Mouse (Mus musculus): ENCODE results near the gene D6Wsu163e. TPM values are rescaled to one million over a fixed set of nuclear protein-coding genes. Genes with fewer than 3 reads are reported as not detected.
A peak's percentile ranks its signal among the peaks of the same experiment; 100 is the strongest.

D6Wsu163e gene
- polyA plus RNA-seq (2012; ENCODE audit: insufficient read depth, low replicate concordance) = 1.0 TPM in 1 of 2 replicates, not detected in the other

DNA sequence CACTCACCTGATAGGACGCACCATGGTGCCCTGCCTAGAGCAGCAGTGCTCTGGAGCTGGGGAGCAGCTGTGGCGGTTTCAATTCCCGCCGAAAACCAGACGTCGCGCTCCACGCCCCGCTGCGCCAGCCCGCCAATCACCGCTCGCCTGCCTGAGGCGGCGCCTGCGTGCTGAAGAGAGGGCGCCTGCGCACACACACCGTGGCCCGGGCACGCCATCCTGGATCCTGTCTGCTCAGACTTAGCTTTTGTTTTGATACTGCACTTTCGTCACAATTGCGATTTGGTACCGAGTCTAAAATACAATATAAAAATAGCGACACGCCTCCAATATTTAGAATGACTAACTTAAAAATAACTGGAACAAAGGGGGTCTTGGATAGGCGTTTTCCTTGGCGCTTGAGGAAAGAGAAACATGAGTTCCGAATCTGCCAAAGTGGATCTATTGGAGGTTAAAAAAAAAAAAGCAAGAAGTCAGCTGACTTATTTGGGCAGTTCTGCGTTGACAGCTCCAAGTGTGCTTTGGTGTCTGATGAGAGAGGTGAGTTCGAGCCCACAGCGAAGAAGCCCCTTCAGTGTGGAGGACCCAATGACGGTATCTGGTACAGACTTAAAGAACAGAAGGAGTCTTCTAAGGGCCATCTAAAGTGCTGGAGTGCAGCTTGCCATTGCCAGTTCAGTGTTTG is at the start of gene D6Wsu163e, which contains the start of gene Rad51ap1:
TSS of gene D6Wsu163e (plus strand) at position 476 of the 685 bp plus-strand sequence.
TSS of gene Rad51ap1 (minus strand) at position 101 of the 685 bp plus-strand sequence.
- H3K4me1 ChIP-seq = peaks cover 44% of the 10 kb centered on the region
- no peaks in the 10 kb centered on the region for H3K27me3 ChIP-seq (replicated peaks)
- H3K4me3 ChIP-seq (replicated peaks) = peak within 1 kb of the TSS; percentile 92
- H3K36me3 ChIP-seq (replicated peaks; ENCODE audit: low read length) = peaks cover 42% of the 10 kb centered on the region
- TF ChIP-seq GATA1 (IDR thresholded peaks at IDR 0.05; ENCODE audit: borderline replicate concordance, low read length) (no peak), FLI1 (IDR thresholded peaks at IDR 0.05; ENCODE audit: low read length) (no peak)
- no peaks in the 10 kb centered on the region for H3K9me3 ChIP-seq

DNA sequence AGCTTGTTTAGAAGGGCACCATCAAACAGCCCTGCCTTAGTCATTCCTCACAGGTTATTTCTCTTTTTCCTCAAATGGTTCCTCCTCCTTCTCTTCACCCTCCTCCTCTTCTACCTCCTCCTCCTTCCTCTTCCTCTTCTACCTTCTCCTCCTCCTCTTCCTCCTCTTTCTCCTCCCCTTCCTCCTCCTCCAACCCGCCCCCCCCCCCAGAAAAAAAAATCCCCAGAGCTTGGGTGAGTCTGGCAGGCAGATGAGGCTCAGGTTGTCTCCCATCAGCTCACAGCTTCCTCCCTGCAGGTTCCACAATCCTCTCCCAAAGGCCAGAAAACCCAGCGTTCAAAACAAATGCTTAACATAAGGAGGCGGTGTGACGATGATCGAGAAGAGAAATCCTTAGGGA is 32.4 kb upstream of the D6Wsu163e start:
- TF ChIP-seq FLI1 (IDR thresholded peaks at IDR 0.05; ENCODE audit: low read length) = no peak
- no peak for TF ChIP-seq GATA1 (IDR thresholded peaks at IDR 0.05; ENCODE audit: borderline replicate concordance, low read length)
- H3K4me1 ChIP-seq = no peaks in the 10 kb centered on the region
- no peaks in the 10 kb centered on the region for H3K9me3 ChIP-seq
- H3K36me3 ChIP-seq (replicated peaks; ENCODE audit: low read length) = no peaks in the 10 kb centered on the region
- no peak overlapping the region for H3K4me3 ChIP-seq (replicated peaks)
- H3K27me3 ChIP-seq (replicated peaks) = peaks cover 25% of the 10 kb centered on the region

DNA sequence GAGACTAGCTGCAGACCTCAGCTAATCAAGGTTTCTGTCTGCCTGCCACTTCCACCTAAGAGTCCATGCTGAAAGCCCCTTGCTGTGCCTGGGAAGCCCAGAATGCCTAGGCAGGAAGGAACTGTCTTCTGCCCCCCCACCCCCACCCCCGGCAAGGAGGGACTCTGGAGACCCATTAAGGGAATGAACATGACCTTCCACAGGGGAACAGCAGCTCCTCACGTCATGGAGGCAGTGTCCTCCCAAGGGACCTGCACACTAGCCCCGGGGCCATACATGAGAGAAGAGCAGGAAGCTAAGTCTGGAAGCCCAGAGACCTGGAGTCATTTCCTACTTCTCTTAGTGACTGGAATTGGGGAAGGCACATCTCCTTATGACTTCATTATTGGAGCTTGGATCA is 31.9 kb upstream of the D6Wsu163e start:
- H3K9me3 ChIP-seq = no peaks in the 10 kb centered on the region
- peaks cover 26% of the 10 kb centered on the region for H3K27me3 ChIP-seq (replicated peaks)
- TF ChIP-seq GATA1 (IDR thresholded peaks at IDR 0.05; ENCODE audit: borderline replicate concordance, low read length) (no peak), FLI1 (IDR thresholded peaks at IDR 0.05; ENCODE audit: low read length) (no peak)
- H3K36me3 ChIP-seq (replicated peaks; ENCODE audit: low read length) = no peaks in the 10 kb centered on the region
- no peaks in the 10 kb centered on the region for H3K4me1 ChIP-seq
- no peak overlapping the region for H3K4me3 ChIP-seq (replicated peaks)

DNA sequence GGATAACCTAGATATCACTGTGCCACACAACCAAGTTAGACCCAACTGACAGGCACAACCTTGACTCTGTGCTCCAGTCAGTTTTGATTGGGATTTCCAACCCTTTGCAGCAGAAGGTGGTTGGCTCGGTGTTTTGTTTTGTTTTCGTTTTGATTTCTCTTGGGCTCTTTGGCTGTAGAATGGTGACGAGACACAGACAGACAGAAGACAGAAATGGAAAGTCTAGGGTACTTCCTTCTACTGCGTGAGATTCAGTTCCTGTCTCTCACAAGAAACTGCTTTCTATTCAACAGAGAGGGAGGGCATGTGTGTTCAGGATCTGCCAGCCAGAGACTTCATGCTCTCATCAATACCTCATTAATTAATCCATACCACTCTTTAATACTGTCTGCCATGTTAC is 29.0 kb upstream of the D6Wsu163e start:
- TF ChIP-seq GATA1 (IDR thresholded peaks at IDR 0.05; ENCODE audit: borderline replicate concordance, low read length) = no peak
- no peak for TF ChIP-seq FLI1 (IDR thresholded peaks at IDR 0.05; ENCODE audit: low read length)
- Histone ChIP-seq H3K27me3 (replicated peaks) (peaks cover 33% of the 10 kb centered on the region), H3K9me3 (no peaks in the 10 kb centered on the region), H3K4me1 (no peaks in the 10 kb centered on the region), H3K36me3 (replicated peaks; ENCODE audit: low read length) (no peaks in the 10 kb centered on the region), H3K4me3 (replicated peaks) (no peak overlapping the region)

DNA sequence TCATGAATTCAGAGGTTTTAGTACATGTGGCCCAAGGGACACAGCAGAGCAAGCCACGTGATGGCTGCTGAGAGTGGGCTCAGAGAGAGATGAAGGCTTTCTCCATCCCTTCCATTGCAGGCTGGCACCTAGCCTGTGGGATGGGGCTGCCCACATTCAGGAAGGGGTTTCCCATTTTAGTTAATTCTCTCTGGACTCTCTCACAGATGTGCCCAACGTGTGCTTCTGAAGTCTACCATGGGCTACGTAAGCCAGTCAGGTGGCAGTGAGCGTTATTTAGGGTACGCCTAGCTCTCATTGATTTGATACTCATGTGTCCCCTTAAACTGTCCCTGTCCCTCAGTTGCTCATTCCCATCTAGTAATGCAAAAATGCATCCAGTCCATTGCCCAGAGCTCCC is 24.8 kb upstream of the D6Wsu163e start:
- Histone ChIP-seq H3K27me3 (replicated peaks) (peaks cover 21% of the 10 kb centered on the region), H3K9me3 (no peaks in the 10 kb centered on the region), H3K36me3 (replicated peaks; ENCODE audit: low read length) (no peaks in the 10 kb centered on the region), H3K4me1 (no peaks in the 10 kb centered on the region), H3K4me3 (replicated peaks) (no peak overlapping the region)
- TF ChIP-seq GATA1 (IDR thresholded peaks at IDR 0.05; ENCODE audit: borderline replicate concordance, low read length) = no peak
- TF ChIP-seq FLI1 (IDR thresholded peaks at IDR 0.05; ENCODE audit: low read length) = no peak

DNA sequence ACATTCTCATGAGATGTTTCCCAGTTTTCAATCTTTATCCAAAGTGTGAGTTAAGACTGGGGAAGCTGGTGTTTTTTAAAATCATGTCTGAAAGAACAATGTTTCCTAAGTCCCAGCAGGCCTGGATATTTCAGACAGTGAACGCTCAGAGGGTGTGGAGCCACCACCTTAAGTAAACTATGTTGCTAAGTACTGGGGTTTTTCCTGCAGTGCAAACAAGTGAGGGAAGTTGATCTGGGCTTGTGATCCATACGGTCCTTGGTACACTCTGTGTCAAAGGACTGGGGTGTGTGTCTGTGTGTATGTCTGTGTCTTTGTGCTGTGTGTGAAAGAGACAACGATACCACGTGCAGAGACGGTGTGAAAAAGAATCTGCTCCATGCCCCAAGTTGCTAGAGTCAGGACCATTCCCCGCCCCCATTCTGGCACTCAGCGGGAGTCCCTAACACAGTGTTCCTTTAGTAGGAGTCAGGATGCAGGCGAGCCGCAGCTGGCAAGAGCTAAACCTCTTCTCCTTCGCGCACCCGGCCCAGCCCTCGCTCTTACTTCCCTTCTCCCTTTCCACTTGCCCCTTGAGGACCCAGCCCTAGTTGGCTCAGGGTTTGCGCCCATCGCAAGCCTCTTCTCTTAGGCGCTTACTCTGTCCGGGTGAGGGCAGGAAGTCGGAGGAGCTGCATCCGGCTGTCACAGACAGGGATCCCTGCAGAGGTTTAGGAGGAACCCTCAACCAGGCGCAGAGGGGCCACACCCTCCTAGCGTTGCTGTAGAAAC is 18.5 kb upstream of the D6Wsu163e start, which contains the start of gene Dyrk4:
TSS of gene Dyrk4 (minus strand) at position 729 of the 771 bp plus-strand sequence.
- H3K4me1 ChIP-seq = no peaks in the 10 kb centered on the region
- peaks cover 5% of the 10 kb centered on the region for H3K27me3 ChIP-seq (replicated peaks)
- H3K4me3 ChIP-seq (replicated peaks) = no peak within 1 kb of the TSS
- H3K9me3 ChIP-seq = no peaks in the 10 kb centered on the region
- no peak for TF ChIP-seq GATA1 (IDR thresholded peaks at IDR 0.05; ENCODE audit: borderline replicate concordance, low read length)
- TF ChIP-seq FLI1 (IDR thresholded peaks at IDR 0.05; ENCODE audit: low read length) = no peak
- peaks cover 50% of the 10 kb centered on the region for H3K36me3 ChIP-seq (replicated peaks; ENCODE audit: low read length)

DNA sequence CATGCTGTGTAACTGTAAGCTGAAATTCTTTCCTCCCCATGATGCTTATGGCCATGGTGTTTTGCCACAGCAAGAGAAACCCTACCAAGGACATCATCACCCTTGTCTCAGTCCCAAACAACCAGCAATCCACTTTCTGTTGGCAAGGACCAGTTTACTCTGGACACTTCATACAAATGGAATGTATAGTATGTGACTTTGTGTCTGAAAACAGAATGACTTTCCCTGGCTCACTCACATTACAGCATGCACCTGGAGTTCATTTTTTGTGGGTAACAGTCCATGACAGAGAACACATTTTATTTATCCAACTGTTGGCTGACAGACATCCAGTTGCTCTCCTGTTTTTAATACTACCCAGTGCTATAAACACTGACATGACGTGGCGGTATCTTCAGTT is 6.9 kb upstream of the D6Wsu163e start:
- Histone ChIP-seq H3K9me3 (no peaks in the 10 kb centered on the region), H3K27me3 (replicated peaks) (no peaks in the 10 kb centered on the region), H3K4me1 (peaks cover 9% of the 10 kb centered on the region), H3K4me3 (replicated peaks) (no peak overlapping the region), H3K36me3 (replicated peaks; ENCODE audit: low read length) (peaks cover 63% of the 10 kb centered on the region)
- no peak for TF ChIP-seq FLI1 (IDR thresholded peaks at IDR 0.05; ENCODE audit: low read length)

DNA sequence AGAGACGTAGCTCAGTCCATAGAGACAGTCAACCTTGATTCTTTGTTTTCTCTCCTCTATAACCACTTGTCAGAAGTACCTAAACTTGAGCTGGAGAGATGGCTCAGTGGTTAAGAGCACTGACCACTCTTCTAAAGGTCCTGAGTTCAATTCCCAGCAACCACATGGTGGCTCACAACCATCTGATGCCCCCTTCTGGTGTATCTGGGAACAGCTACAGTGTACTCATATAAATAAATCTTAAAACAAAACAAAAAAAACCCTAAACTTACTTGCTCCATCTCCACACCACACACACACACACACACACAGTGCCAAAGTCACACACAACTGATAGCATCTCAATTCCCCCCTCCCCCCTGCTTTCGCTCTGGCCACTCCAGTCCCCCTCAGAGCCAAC is 1.7 kb upstream of the D6Wsu163e start:
- Histone ChIP-seq H3K36me3 (replicated peaks; ENCODE audit: low read length) (peaks cover 38% of the 10 kb centered on the region), H3K9me3 (no peaks in the 10 kb centered on the region)

DNA sequence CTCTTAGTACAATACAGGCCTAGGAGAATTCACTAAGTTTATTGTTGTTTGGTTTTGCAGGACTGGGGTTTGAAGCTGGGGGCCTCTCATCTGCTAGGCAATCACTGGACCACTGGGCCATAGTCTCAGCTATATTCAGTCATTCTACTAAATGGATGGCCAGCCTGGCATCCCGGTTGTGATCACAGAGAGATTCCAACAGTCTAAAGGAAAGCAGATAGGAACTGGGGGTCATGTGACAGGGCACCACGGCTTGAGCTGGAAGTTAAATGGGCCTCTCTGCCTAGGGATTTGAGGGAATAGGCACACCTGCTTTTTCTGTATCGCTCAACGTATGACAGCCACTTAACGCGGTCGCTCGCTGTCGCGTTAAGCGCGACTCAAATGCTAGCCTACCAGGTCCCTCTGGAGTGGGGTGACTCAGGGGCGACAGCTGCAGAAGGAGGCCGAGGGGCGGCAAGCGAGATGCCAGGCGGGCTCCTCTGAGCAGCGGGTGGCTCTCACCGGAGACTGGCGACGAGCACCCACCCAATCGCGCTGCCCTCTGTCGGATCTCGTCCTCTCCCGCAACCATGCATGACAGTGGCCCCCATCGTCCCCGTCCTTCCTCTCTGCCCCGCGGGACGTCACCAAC is 792 bp upstream of the D6Wsu163e start:
- Histone ChIP-seq H3K27me3 (replicated peaks) (no peaks in the 10 kb centered on the region), H3K36me3 (replicated peaks; ENCODE audit: low read length) (peaks cover 42% of the 10 kb centered on the region), H3K4me3 (replicated peaks) (peak overlapping the region; percentile 92), H3K4me1 (peaks cover 44% of the 10 kb centered on the region), H3K9me3 (no peaks in the 10 kb centered on the region)
- TF ChIP-seq FLI1 (IDR thresholded peaks at IDR 0.05; ENCODE audit: low read length) (no peak), GATA1 (IDR thresholded peaks at IDR 0.05; ENCODE audit: borderline replicate concordance, low read length) (no peak)

More for the DNA sequence above, 1.7 kb upstream of the D6Wsu163e start:
- TF ChIP-seq FLI1 (IDR thresholded peaks at IDR 0.05; ENCODE audit: low read length) (no peak), GATA1 (IDR thresholded peaks at IDR 0.05; ENCODE audit: borderline replicate concordance, low read length) (no peak)
- no peaks in the 10 kb centered on the region for H3K27me3 ChIP-seq (replicated peaks)
- peak overlapping the region; percentile 92 for H3K4me3 ChIP-seq (replicated peaks)
- peaks cover 44% of the 10 kb centered on the region for H3K4me1 ChIP-seq

Data from megakaryocyte, embryonic 14.5 days (primary cell).